Mouse (Mus musculus): ENCODE data around the gene Cpne8.
"Not testable (repeated sequence)": the region's sequence is repeated elsewhere in the genome, so short reads cannot be mapped to it uniquely, and the experiment has no call there.

Gene Cpne8

GRCm38 (mm10) chr15:90610767-90611166, 68.5 kb downstream of the Cpne8 start:
- DNase-seq (ENCODE audit: low spot score): not testable (repeated sequence)

GRCm38 (mm10) chr15:90609836-90610415, 69.3 kb downstream of the Cpne8 start:
- DNase-seq (ENCODE audit: low spot score): no peak

GRCm38 (mm10) chr15:90608368-90608767, 70.9 kb downstream of the Cpne8 start:
- DNase-seq (ENCODE audit: low spot score): no peak

- no peak for DNase-seq (ENCODE audit: low spot score)
Observed at GRCm38 (mm10) chr15:90607181-90607580, 72.1 kb downstream of the Cpne8 start.

- DNase-seq (ENCODE audit: low spot score): no peak
Observed at GRCm38 (mm10) chr15:90603676-90604075, 75.6 kb downstream of the Cpne8 start.

- DNase-seq (ENCODE audit: low spot score): no peak
Observed at GRCm38 (mm10) chr15:90597715-90598497, 81.3 kb downstream of the Cpne8 start.

- DNase-seq (ENCODE audit: low spot score): no peak
Observed at GRCm38 (mm10) chr15:90595592-90595991, 83.6 kb downstream of the Cpne8 start.

GRCm38 (mm10) chr15:90589587-90589986, 89.6 kb downstream of the Cpne8 start:
- DNase-seq (ENCODE audit: low spot score): no peak

- DNase-seq (ENCODE audit: low spot score): no peak
Observed at GRCm38 (mm10) chr15:90577402-90577801, 101.8 kb downstream of the Cpne8 start.

- DNase-seq (ENCODE audit: low spot score): no peak
Observed at GRCm38 (mm10) chr15:90569246-90569645, 110.0 kb downstream of the Cpne8 start.

GRCm38 (mm10) chr15:90568050-90568449, 111.2 kb downstream of the Cpne8 start:
- DNase-seq (ENCODE audit: low spot score): no peak

GRCm38 (mm10) chr15:90563996-90564395, 115.2 kb downstream of the Cpne8 start:
- no peak for DNase-seq (ENCODE audit: low spot score)

GRCm38 (mm10) chr15:90561613-90562012, 117.6 kb downstream of the Cpne8 start:
- no peak for DNase-seq (ENCODE audit: low spot score)

GRCm38 (mm10) chr15:90548589-90548988, 130.6 kb downstream of the Cpne8 start:
- no peak for DNase-seq (ENCODE audit: low spot score)

GRCm38 (mm10) chr15:90543447-90543846, 135.8 kb downstream of the Cpne8 start:
- no peak for DNase-seq (ENCODE audit: low spot score)

- DNase-seq (ENCODE audit: low spot score): no peak
Observed at GRCm38 (mm10) chr15:90542126-90542525, 137.1 kb downstream of the Cpne8 start.

GRCm38 (mm10) chr15:90536311-90537202, 142.7 kb downstream of the Cpne8 start:
- no peak for DNase-seq (ENCODE audit: low spot score)

GRCm38 (mm10) chr15:90535730-90536129, 143.5 kb downstream of the Cpne8 start:
- no peak for DNase-seq (ENCODE audit: low spot score)

GRCm38 (mm10) chr15:90512769-90513168, 166.5 kb downstream of the Cpne8 start:
- no peak for DNase-seq (ENCODE audit: low spot score)

- DNase-seq (ENCODE audit: low spot score): no peak
Observed at GRCm38 (mm10) chr15:90497080-90497479, 182.2 kb downstream of the Cpne8 start.

- peak; percentile 52 for DNase-seq (ENCODE audit: low spot score)
Observed at GRCm38 (mm10) chr15:90491558-90491957, 187.7 kb downstream of the Cpne8 start.

GRCm38 (mm10) chr15:90490186-90490585, 189.0 kb downstream of the Cpne8 start:
- no peak for DNase-seq (ENCODE audit: low spot score)

- not testable (repeated sequence) for DNase-seq (ENCODE audit: low spot score)
Observed at GRCm38 (mm10) chr15:90470561-90470960, 208.7 kb downstream of the Cpne8 start.

Data from testis, postnatal 10 days (tissue).